Mouse (Mus musculus) left cerebral cortex, adult 8-10 months (tissue): ENCODE data around the gene Dnah3. TPM values are rescaled to one million over a fixed set of nuclear protein-coding genes. Genes with fewer than 3 reads are reported as not detected.

Source experiments
- DNase-seq, 2 experiments: peaks; one replicate each; pipeline ENCODE4 v3.0.0; 2022; ENCODE audit warnings: low spot score in 2 of 2
- total RNA-seq, 4 experiments: library from RNA; stranded (reverse); gene quantifications; 2 replicates each; pipeline ENCODE4 v1.2.4; 2022

Gene Dnah3
- total RNA-seq, 4 experiments from 2014 or later = 0.33 to 0.85 (median 0.51) TPM

DNA sequence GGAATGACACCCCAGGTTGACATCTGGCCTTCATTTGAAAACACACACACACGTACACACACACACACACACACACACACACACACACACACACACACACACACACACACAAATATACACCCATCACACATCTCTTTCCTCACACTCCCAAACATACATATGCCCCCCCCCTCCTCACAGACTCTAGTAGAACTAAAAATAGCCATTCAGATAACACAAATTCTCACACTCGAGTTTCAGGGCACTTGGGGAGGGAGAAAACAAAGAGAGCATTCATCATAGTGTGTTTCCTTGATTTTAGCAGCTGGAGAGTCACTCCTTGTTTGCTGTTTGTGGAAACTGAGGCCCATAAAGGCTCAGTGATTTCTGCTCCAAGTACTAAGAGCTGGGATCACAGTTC, 41.1 kb downstream of the Dnah3 start:
- no peak for DNase-seq

- DNase-seq = no peak
Measured at GRCm38 (mm10) chr7:120050447-120050846, 44.6 kb downstream of the Dnah3 start.

DNA sequence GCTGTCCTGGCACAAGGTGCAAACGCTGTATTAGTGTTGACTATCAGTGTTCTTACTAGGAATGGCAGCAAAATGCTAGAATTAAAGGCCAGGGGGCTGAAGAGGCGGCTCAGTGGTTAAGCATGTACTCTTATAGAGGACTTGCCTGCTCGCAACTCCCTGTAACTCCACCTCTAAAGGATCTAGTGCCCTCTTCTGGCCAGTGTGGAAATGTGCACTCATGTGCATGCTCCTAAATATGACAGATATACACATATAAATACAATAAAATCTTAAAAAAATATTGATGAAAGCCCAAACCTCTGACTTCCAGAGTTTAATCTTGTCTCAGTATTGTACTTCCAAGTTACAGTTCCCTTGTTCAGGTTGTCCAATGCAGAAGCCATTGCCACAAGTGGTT, 51.1 kb downstream of the Dnah3 start:
- DNase-seq = no peak

GRCm38 (mm10) chr7:120036422-120036821, 58.7 kb downstream of the Dnah3 start:
- peak; percentile 5 to 23 for DNase-seq

DNA sequence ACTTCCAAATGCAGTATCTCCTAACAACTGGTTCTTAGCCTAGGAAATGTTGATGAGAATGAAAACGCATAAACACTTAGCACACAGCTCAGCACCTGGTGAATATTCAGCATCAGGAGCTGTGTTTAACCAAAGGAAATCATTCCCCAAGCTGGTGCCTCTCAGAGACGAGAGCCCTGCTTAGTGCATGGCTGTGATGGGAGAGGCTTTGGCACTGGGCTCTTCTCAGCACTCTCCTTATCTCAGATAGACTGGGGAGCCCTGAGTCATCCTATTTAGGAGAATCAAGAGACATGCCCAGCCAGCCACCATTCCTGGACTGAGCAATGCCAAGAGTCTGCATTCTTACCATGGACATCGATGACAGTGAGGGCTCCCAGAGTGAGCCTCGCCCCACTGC, 60.1 kb downstream of the Dnah3 start:
- DNase-seq = no peak

GRCm38 (mm10) chr7:120034566-120034965, 60.5 kb downstream of the Dnah3 start:
- DNase-seq = no peak

GRCm38 (mm10) chr7:120028669-120029068, 66.4 kb downstream of the Dnah3 start:
- no peak for DNase-seq

GRCm38 (mm10) chr7:119997066-119997465, 98.0 kb downstream of the Dnah3 start:
- no peak for DNase-seq

DNA sequence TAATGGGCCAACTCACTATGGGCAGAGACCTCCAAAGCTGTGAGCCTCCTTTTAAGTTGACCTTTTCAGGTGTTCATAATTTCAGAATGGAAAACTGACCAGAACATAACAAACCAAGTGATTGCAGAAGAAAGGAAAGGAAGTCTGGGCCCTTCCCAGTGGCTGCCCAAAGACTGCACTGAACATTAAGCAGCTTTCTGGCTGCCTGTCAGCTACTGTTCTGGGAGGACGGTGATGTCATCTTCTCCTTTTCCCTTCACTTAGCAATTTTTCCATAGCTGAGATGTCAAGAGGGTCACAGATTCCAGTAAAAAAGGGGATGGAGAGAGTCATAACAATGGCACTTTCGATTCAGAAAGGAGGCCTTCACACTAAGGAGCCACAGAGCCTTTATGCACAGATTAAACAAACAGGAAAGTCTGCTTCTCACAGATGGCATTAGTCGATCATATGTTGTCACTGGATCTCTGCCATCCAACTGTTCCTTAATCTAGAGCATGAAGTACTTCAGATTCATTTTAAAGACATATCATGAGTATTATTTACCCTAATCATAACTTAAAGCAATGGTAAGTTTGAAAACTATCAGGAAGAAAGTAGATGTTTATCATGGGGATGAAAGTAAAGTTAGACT, 109.7 kb downstream of the Dnah3 start:
- DNase-seq = no peak

DNA sequence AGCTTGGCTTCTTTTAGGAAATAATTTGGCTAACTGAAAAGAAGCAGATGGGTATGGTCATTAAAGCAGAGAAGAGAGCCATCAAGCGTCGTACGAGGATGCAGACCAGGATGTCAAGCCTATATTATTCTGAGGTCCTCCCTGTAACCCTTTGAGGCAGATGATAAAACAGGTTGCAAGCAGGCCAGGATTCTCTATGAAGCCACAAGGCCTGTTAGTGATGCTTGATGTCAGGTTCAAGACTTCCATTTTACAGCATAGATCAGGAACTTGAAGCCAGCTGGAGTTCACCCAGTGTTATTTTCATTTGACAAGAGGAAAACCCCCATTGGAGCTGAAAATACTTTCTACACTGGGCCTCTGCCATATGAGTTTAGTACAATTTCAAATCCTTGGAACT, 114.9 kb downstream of the Dnah3 start:
- no peak for DNase-seq

GRCm38 (mm10) chr7:119978576-119978975, 116.5 kb downstream of the Dnah3 start:
- DNase-seq = no peak

GRCm38 (mm10) chr7:119977574-119977973, 117.5 kb downstream of the Dnah3 start:
- DNase-seq = no peak

GRCm38 (mm10) chr7:119976256-119976655, 118.8 kb downstream of the Dnah3 start:
- no peak for DNase-seq

- DNase-seq = no peak
Measured at GRCm38 (mm10) chr7:119974214-119974613, 120.9 kb downstream of the Dnah3 start.

GRCm38 (mm10) chr7:119969320-119969719, 125.8 kb downstream of the Dnah3 start:
- no peak for DNase-seq

DNA sequence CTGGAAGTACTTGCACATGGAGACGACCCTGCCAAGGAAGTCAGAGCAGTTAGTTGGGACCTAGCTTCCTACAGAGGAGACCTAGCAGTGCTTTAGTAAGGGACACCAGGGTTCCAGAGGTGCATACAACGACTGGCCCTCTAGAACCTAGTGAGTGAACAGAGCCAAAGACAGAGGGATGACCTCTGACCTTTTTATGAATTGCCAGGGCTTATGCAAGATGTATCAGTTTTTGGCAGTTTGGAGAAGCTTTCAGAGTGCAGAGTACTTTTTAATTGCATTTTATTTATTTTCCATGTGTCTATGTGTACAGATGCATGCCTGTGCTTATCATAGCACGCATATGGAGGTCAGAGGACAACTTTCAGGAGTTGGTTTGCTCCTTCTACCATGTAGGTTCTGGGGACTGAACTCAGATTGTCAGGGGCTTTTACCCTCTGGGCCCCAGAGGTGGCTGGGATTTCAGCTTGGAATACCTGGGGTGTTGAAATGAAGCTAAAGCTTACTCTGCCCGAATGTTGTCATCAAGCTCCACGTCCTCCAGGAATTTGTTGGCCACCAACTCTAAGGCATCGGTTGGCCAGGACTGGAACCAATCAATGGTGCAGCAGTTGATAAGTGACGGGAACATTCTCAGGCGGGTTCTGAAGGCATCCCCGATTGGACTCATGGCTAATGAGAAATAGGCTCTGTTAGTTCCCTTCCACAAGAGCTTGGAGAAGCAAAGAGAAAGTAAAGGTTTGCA, 129.3 kb downstream of the Dnah3 start:
- DNase-seq = no peak

- no peak for DNase-seq
Measured at GRCm38 (mm10) chr7:119965205-119965604, 129.9 kb downstream of the Dnah3 start.

DNA sequence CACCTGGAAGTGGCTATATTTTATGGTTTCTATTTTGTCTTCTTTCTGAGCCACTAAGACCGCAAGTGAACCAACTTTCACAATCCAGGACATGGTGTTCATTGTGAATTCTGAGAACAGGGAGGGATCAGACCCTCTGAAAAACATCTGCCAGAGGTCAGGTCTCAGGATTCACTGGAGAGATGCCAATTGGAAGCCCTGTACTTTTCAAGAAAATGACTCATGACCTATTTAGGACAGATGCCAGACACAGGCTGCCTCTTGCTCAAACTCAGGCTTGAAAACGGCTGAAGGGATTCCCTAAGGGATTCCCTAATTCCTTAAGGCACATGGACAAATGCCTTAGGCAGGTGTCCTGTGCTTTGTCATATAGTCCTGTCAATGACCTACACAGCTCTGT, 134.0 kb downstream of the Dnah3 start:
- DNase-seq = no peak

- DNase-seq = no peak
Measured at GRCm38 (mm10) chr7:119960546-119960945, 134.5 kb downstream of the Dnah3 start.

DNA sequence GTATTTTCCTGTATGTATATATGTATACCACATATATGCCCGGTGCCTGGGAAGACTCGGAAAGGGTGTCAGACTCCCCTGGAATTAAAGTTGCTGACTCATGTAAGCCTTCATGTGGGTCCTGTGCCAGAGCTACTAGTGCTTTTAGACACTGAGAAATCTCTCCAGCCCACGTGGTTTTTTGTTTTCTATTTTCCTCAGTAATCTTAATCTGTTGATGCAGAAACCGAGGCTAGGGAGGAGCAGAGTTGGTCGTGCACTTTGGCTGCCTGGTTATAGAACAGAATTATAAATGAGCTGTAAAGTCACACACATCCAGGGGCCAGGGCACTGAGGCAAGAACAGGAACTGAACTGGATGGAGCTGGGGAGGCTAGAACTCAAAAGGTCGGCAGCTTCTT, 135.1 kb downstream of the Dnah3 start:
- no peak for DNase-seq

- DNase-seq = no peak
Measured at GRCm38 (mm10) chr7:119959491-119959890, 135.6 kb downstream of the Dnah3 start.

GRCm38 (mm10) chr7:119959091-119959490, 136.0 kb downstream of the Dnah3 start:
- DNase-seq = no peak

DNA sequence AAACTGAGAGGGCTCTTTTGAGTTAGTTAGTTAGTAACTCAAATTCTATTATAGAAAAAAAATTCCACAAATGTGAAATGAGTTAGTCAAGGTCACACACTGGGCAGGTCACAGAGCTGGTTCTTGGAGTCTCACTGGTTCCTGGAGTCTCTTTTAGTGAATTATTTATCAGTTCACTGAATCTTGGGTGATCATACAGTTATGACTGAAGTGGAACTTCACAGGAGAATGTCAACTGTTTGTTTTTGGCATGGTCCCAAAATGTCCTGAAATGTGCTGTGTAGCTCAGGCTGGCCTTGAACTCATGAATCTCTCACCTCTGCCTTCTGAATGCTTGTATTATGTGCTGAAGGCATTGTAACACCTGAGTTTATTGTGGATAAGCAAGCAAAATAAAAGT, 137.7 kb downstream of the Dnah3 start:
- DNase-seq = no peak
